Mouse (Mus musculus) gastrocnemius, postnatal 25 days (tissue): Measurements from ENCODE around the gene Prph2. TPM values are rescaled to one million over a fixed set of nuclear protein-coding genes. Genes with fewer than 3 reads are reported as not detected.

ENCODE experiments used
- DNase-seq: peaks from one replicate; pipeline ENCODE4 v3.0.0; 2022
- total RNA-seq, 2 experiments: library from RNA; stranded (reverse); gene quantifications; 1 replicate in 1 of 2; 2 replicates in 1 of 2; pipeline ENCODE4 v1.2.3; 2021

The Prph2 gene
- total RNA-seq, 2 experiments from 2014 or later: not detected

GRCm38 (mm10) chr17:46966892-46967291 lies 56.6 kb downstream of the Prph2 start:
- DNase-seq: no peak

- no peak for DNase-seq
These were observed 62.3 kb downstream of the Prph2 start for GRCm38 (mm10) chr17:46972603-46973002.

Other genes with a start within 250 kb of the Prph2 start
- 10 to 100 TPM in 1 of 2 experiments, 1 to 10 TPM in 1; 7.5 to 12.1 TPM for gene Rrp36, start 236.1 kb upstream of the Prph2 start, total RNA-seq
- gene Mea1, start 231.7 kb upstream of the Prph2 start, total RNA-seq: 10 to 100 TPM; 45.3 to 54.7 TPM
- 100 to 1,000 TPM; 135 to 168 TPM for gene Klhdc3, start 229.5 kb upstream of the Prph2 start, total RNA-seq
- gene Ppp2r5d, start 205.3 kb upstream of the Prph2 start, total RNA-seq: 10 to 100 TPM; 24.0 to 28.3 TPM
- gene Pex6, start 199.0 kb upstream of the Prph2 start, total RNA-seq: 10 to 100 TPM; 12.5 to 14.0 TPM
- 1 to 10 TPM; 1.1 to 1.2 TPM for gene Gnmt, start 181.3 kb upstream of the Prph2 start, total RNA-seq
- 10 to 100 TPM in 1 of 2 experiments, 1 to 10 TPM in 1; 8.3 to 11.8 TPM for gene Cnpy3, start 158.2 kb upstream of the Prph2 start, total RNA-seq
- gene Ptcra, start 146.7 kb upstream of the Prph2 start, total RNA-seq: not detected
- 10 to 100 TPM; 34.9 to 35.0 TPM for gene 2310039H08Rik, start 137.8 kb upstream of the Prph2 start, total RNA-seq
- gene Rpl7l1, start 127.8 kb upstream of the Prph2 start, total RNA-seq: 10 to 100 TPM; 42.6 to 50.4 TPM
- 1 to 10 TPM; 7.5 to 9.2 TPM for gene Bicral, start 52.0 kb upstream of the Prph2 start, total RNA-seq
- 1 to 10 TPM; 7.1 to 8.5 TPM for gene Tbcc, start 19.8 kb upstream of the Prph2 start, total RNA-seq
- 10 to 100 TPM; 44.6 to 46.0 TPM for gene Ubr2, start 100.1 kb downstream of the Prph2 start, total RNA-seq